Mouse (Mus musculus) forebrain, postnatal 0 days (tissue): ENCODE results near the gene Zfp846. TPM values are rescaled to one million over a fixed set of nuclear protein-coding genes. Genes with fewer than 3 reads are reported as not detected.

Experiments
- ATAC-seq: fragments of 200-750 bp; cut with Nextera tagmentation; 2 replicates; pipeline ENCODE4 v1.8.0; 2017; ENCODE audit warnings: mild to moderate bottlenecking, moderate library complexity
- DNase-seq: peaks from one replicate; pipeline ENCODE4 v3.0.0-alpha.2; 2015
- H3K27ac ChIP-seq: fragments of 300-500 bp; sonication (generic); 2 replicates; pipeline ENCODE4 v1.5.1; 2014; ENCODE audit warnings: low read depth, mild to moderate bottlenecking, antibody characterized with exemption, low read length, moderate library complexity, mixed read lengths
- H3K27me3 ChIP-seq: fragments of 300-500 bp; sonication (generic); 2 replicates; pipeline ENCODE4 v1.6.1; 2014; ENCODE audit warnings: mild to moderate bottlenecking, low read length, mixed read lengths; ENCODE audit not compliant: insufficient read depth
- H3K36me3 ChIP-seq: fragments of 300-500 bp; sonication (generic); 2 replicates; pipeline ENCODE4 v1.6.1; 2014; ENCODE audit warnings: mild to moderate bottlenecking, moderate library complexity; ENCODE audit not compliant: insufficient read depth
- H3K4me1 ChIP-seq: fragments of 300-500 bp; sonication (generic); 2 replicates; pipeline ENCODE4 v1.6.1; 2014; ENCODE audit warnings: antibody characterized with exemption; ENCODE audit not compliant: insufficient read depth
- H3K4me2 ChIP-seq: fragments of 300-500 bp; sonication (generic); 2 replicates; pipeline ENCODE4 v1.6.1; 2014; ENCODE audit warnings: low read depth, mild to moderate bottlenecking, moderate library complexity
- H3K4me3 ChIP-seq: fragments of 300-500 bp; sonication (generic); 2 replicates; pipeline ENCODE4 v1.5.1; 2014; ENCODE audit warnings: low read depth, low read length, mixed read lengths
- H3K9ac ChIP-seq: fragments of 300-500 bp; sonication (generic); 2 replicates; pipeline ENCODE4 v1.6.1; 2014; ENCODE audit warnings: mild to moderate bottlenecking
- H3K9me3 ChIP-seq: fragments of 300-500 bp; sonication (generic); 2 replicates; pipeline ENCODE4 v1.6.1; 2016; ENCODE audit warnings: low read length
- CTCF ChIP-seq: sonication (generic); IDR thresholded peaks from 2 replicates; pipeline ENCODE4 v1.5.1; 2016; ENCODE audit warnings: antibody characterized with exemption, control low read depth, low read depth
- WGBS: fragments of 180-500 bp; shearing (Covaris S2); extraction: QIAGEN DNeasy Blood & Tissue Kit; methylation state at CpG from one replicate; pipeline ENCODE4 v1.1.7; 2014; 5-methylcytosine and 5-hydroxymethylcytosine counted together
- polyA plus RNA-seq: library from polyadenylated mRNA; unstranded; fragments of >200 nt; fragmentation: Nextera tagmentation; extraction: Ambion mirVana; gene quantifications from 2 replicates; pipeline ENCODE4 v1.2.1, GENCODE M21; 2015
- total RNA-seq: library from RNA; depleted of rRNA; stranded (reverse); fragments of >200 nt; gene quantifications from 2 replicates; pipeline ENCODE4 v1.2.3, GENCODE M21; 2014; rRNA removed

Gene Zfp846
- total and polyA plus RNA-seq, 2 experiments from 2014 or later: 38.4 to 38.9 TPM

DNA sequence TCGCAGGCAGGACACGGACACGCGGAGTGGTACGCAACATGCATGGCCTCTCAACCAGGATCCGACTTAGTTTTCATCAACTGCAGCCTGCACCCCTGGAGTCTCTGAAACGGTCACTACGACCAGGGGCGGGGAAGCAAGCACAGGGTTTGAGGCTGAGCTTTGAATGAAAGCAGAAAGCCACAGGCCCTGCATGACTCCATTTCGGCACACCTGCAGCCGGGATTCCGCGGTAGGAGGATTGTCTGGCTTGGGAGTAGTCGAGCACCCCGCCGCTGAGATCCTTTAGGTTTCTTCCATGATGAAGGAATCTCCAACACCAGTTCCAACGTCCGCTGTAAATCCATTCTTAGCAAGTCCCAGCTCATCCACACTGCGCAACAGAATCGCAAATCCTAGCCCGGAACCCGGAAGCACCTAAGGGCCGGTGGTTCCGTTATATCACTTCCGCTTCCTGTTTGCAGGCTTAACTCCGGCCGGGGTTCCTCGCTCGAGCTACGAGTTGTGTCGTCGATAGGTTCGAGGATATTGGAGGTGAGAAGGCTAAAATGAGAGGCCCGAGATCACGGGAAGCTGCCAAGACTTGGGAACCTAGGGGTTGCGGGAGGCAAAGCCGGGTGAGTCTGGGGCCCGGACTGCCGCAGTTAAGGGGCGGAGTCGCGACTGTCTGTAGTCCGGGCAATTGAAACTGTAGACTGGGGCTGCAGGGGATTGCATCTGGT lies 63.4 kb downstream of the Zfp846 start, which contains the start of gene Fbxl12:
TSS of gene Fbxl12 (minus strand) at position 408 of the 722 bp plus-strand sequence.
- Histone ChIP-seq H3K9me3 (no peaks in the 10 kb centered on the region), H3K27ac (peak within 1 kb of the TSS; percentile 90), H3K36me3 (peaks cover 26% of the 10 kb centered on the region), H3K9ac (peak within 1 kb of the TSS; percentile 73), H3K4me1 (peaks cover 21% of the 10 kb centered on the region; the same call in 1 of the 2 replicates), H3K27me3 (no peaks in the 10 kb centered on the region), H3K4me3 (peak within 1 kb of the TSS; percentile 65), H3K4me2 (peak within 1 kb of the TSS; percentile 78)
- TF ChIP-seq CTCF: no peak
- 1% methylated on average over 43 of the region's 43 CpGs for WGBS
- peak; percentile 56 for ATAC-seq
- DNase-seq: peak; percentile 89

DNA sequence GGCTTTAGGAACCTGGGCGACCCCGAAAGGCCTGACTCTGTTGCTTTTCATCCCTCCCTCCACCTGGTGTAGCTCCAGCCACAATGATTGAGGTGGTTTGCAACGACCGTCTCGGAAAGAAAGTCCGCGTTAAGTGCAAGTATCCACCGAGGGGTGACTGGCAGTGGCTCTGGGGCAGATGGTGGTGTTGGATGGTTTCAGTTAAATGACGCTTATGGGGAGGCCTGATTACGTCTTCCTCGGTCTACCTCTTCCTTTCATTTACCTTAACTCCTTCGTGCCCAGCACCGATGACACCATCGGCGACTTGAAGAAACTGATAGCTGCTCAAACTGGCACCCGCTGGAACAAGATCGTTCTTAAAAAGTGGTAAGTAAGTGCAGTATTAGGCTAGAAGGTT lies 64.0 kb downstream of the Zfp846 start:
- ATAC-seq: no peak
- Histone ChIP-seq H3K27me3 (no peaks in the 10 kb centered on the region), H3K4me2 (peak overlapping the region; percentile 78), H3K4me1 (peaks cover 21% of the 10 kb centered on the region; the same call in 1 of the 2 replicates), H3K36me3 (peaks cover 26% of the 10 kb centered on the region), H3K27ac (peak overlapping the region; percentile 90), H3K9me3 (no peaks in the 10 kb centered on the region), H3K4me3 (peak overlapping the region; percentile 65), H3K9ac (peak overlapping the region; percentile 73)
- WGBS: 6% methylated on average over 17 of the region's 17 CpGs
- TF ChIP-seq CTCF: no peak
- DNase-seq: peak; percentile 50

DNA sequence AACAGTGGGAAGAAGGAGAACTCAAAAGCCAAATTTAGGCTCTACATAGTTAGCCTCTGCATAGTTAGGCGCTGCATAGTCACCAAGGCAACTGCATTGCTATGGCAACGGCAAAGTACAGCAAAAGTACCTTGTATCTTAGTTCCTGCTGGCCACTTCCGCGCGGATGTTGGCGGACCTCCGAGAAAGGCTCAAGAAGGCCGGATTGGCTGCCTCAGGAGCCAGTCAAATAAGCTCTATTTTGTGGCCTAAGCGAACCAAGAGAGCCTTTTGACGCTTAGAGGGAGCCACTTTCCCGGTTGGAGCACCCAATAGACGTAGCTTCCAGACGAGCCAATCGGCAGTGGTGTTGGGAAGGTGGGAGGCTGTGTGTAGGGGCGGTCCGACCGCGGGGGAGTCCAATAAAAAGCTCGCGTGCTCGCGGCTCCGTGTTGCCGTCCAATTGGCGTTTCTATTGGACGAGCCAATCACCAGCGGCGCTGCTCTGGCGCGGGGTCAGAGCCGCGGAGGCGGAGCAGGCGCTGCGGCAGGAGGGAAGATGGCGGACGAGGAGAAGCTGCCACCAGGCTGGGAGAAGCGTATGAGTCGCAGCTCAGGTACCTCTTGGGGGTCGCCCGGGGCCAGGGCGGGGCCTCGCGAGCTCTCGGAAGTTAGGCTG lies 70.6 kb downstream of the Zfp846 start, which contains the start of gene Pin1:
TSS of gene Pin1 (plus strand) at position 494 of the 658 bp plus-strand sequence.
- Histone ChIP-seq H3K4me2 (peak within 1 kb of the TSS; percentile 81), H3K9me3 (no peaks in the 10 kb centered on the region), H3K27me3 (no peaks in the 10 kb centered on the region), H3K9ac (peak within 1 kb of the TSS; percentile 82), H3K4me3 (peak within 1 kb of the TSS; percentile 95), H3K36me3 (peaks cover 47% of the 10 kb centered on the region), H3K4me1 (peaks cover 15% of the 10 kb centered on the region), H3K27ac (peak within 1 kb of the TSS; percentile 80)
- ATAC-seq (peak; percentile 99), DNase-seq (peak; percentile 99)
- under 1% methylated on average over 45 of the region's 45 CpGs for WGBS
- peak; percentile 12; the same call in 1 of the 2 replicates for TF ChIP-seq CTCF

DNA sequence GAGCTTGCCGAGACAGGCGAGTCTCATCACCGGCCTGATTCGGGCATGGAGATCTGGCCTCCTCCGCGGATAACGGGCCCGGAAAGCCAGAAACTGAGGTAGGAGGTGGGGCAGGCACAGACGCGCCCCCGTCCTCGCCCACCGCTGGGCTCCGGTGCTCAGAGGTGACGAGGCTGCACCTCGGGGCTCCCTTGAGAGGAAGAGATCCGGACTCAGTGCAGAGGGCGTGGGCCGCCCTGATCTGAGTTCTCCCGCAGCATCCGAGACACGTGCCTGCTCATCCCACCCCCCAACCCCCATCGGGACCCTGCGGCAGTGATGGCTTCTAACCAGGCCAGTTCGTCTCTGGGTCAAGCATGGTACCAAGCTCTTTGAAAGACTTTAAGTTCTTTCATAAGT lies 71.2 kb downstream of the Zfp846 start:
- Histone ChIP-seq H3K4me3 (peak overlapping the region; percentile 95), H3K4me1 (peaks cover 15% of the 10 kb centered on the region), H3K9ac (peak overlapping the region; percentile 82), H3K9me3 (no peaks in the 10 kb centered on the region), H3K4me2 (peak overlapping the region; percentile 81), H3K27me3 (no peaks in the 10 kb centered on the region), H3K36me3 (peaks cover 51% of the 10 kb centered on the region), H3K27ac (peak overlapping the region; percentile 80)
- WGBS: 4% methylated on average over 24 of the region's 25 CpGs
- no peak for TF ChIP-seq CTCF
- DNase-seq (no peak), ATAC-seq (no peak; the same call in 1 of the 2 replicates)

DNA sequence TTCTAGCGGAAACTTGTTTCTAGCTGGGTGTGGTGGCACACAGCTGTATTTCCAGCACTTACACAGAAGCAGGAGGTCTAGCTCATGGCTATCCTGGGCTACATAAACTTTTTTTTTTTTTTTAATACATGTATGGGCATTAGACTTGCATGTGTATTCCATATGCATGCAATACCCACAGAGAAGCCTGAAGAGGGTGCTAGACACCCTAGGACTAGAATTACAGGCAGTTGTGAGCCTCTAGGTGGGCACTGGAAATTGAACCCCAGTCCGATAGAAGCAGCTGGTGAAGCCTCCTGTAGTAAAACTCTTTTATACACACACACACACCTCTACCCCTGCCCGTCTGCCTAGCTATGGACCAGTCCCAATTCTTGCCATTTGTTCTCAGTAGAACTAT lies 72.8 kb downstream of the Zfp846 start:
- Histone ChIP-seq H3K4me1 (peaks cover 15% of the 10 kb centered on the region), H3K9me3 (no peaks in the 10 kb centered on the region), H3K27me3 (no peaks in the 10 kb centered on the region), H3K9ac (no peak overlapping the region), H3K4me3 (no peak overlapping the region), H3K27ac (no peak overlapping the region), H3K4me2 (no peak overlapping the region), H3K36me3 (peaks cover 44% of the 10 kb centered on the region)
- WGBS: 87% methylated on average over 3 of the region's 3 CpGs
- DNase-seq (no peak), ATAC-seq (no peak)
- TF ChIP-seq CTCF: no peak; the same call in 1 of the 2 replicates

Other genes starting within 250 kb of the Zfp846 start
- 0.10 TPM in 1 of 2 replicates, not detected in the other for gene Olfr18, start 245.2 kb upstream of the Zfp846 start, total RNA-seq
- gene Olfr18, start 245.2 kb upstream of the Zfp846 start, polyA plus RNA-seq: 0.13 TPM in 1 of 2 replicates, not detected in the other
- gene Zfp560, start 196.1 kb upstream of the Zfp846 start, total RNA-seq: 51.3 and 55.8 TPM in 2 replicates
- 88.3 and 119 TPM in 2 replicates for gene Zfp560, start 196.1 kb upstream of the Zfp846 start, polyA plus RNA-seq
- 35.3 and 40.6 TPM in 2 replicates for gene Zfp26, start 121.1 kb upstream of the Zfp846 start, total RNA-seq
- 6.3 and 9.2 TPM in 2 replicates for gene Zfp26, start 121.1 kb upstream of the Zfp846 start, polyA plus RNA-seq
- gene Zfp426, start 88.5 kb upstream of the Zfp846 start, total RNA-seq: 51.8 and 54.2 TPM in 2 replicates
- 18.9 and 22.0 TPM in 2 replicates for gene Zfp426, start 88.5 kb upstream of the Zfp846 start, polyA plus RNA-seq
- 123 and 156 TPM in 2 replicates for gene Zfp266, start 59.9 kb upstream of the Zfp846 start, total RNA-seq
- gene Zfp266, start 59.9 kb upstream of the Zfp846 start, polyA plus RNA-seq: 44.3 and 57.1 TPM in 2 replicates
- gene Ubl5, start 61.6 kb downstream of the Zfp846 start, total RNA-seq: 166 and 215 TPM in 2 replicates
- gene Ubl5, start 61.6 kb downstream of the Zfp846 start, polyA plus RNA-seq: 533 and 690 TPM in 2 replicates
- gene Fbxl12, start 63.5 kb downstream of the Zfp846 start, total RNA-seq: 15.6 and 18.7 TPM in 2 replicates
- gene Fbxl12, start 63.5 kb downstream of the Zfp846 start, polyA plus RNA-seq: 12.5 and 13.4 TPM in 2 replicates
- gene Pin1, start 70.8 kb downstream of the Zfp846 start, total RNA-seq: 38.8 and 46.6 TPM in 2 replicates
- 62.0 and 76.0 TPM in 2 replicates for gene Pin1, start 70.8 kb downstream of the Zfp846 start, polyA plus RNA-seq
- 251 and 263 TPM in 2 replicates for gene Olfm2, start 165.1 kb downstream of the Zfp846 start, total RNA-seq
- 210 and 249 TPM in 2 replicates for gene Olfm2, start 165.1 kb downstream of the Zfp846 start, polyA plus RNA-seq
- 1.2 and 3.7 TPM in 2 replicates for gene Col5a3, start 233.8 kb downstream of the Zfp846 start, total RNA-seq
- gene Col5a3, start 233.8 kb downstream of the Zfp846 start, polyA plus RNA-seq: 0.40 TPM in 2 replicates
- gene Rdh8, start 237.2 kb downstream of the Zfp846 start, total RNA-seq: not detected in 2 replicates
- gene Rdh8, start 237.2 kb downstream of the Zfp846 start, polyA plus RNA-seq: not detected in 2 replicates